Mouse (Mus musculus): ENCODE measurements around the gene Setd3.
"Not testable (repeated sequence)": the region's sequence is repeated elsewhere in the genome, so short reads cannot be mapped to it uniquely, and the experiment has no call there.

Setd3 gene

GRCm38 (mm10) chr12:108135610-108136208 is 43.4 kb downstream of the Setd3 start:
- peak in 1 of 2 experiments; percentile 29 for DNase-seq

DNA sequence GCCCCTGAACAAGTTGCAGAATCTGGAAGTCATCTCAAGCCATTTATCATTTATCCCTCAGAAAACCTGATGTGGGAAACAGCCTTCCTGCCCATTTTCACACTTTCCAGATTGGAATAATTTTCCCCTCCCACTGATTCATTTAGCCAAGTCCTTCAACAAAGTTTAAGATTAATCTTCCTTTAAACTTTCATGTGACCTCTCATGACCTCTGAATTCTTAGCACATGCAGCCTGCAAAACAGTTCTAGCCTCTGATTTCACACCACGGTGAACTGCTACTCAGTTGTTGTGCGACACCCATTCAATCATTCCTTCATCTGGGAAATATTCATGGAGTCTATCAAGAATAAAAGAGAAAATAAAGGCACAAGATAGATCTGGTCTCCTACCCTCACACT is 45.9 kb downstream of the Setd3 start:
- DNase-seq: no peak

DNA sequence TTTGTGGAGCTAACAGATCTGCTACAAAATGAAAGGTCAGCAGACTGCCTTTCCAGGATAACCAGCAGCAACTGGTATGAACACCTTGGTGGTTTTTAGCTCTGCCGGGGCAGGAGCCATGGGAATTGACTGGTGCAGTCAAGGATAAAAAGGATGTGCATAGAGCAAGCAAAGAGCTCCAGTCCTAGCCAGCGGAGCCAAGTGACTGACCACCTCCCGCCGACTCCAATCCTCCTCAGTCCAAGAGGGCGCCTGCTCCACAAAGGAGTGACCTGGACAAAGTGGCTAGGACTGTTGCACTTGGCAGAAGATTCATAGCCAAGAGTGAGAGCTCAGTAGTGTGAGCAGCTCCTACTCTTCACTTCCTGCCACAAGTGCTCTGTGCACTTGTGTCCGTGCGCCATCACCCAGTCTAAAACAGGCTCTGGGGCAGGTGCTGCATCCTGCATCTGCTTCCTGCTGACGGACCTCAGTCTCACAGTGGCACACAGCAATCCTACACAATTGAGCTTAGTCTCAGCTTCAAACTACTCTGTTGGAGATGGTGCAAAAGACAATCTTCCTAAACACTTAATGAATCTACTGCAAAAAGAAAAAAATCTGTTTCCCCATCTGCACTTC is 46.6 kb downstream of the Setd3 start:
- DNase-seq: peak in 1 of 2 experiments; percentile 42

GRCm38 (mm10) chr12:108121288-108121687 is 57.8 kb downstream of the Setd3 start:
- DNase-seq: peak; percentile 81 to 87

DNA sequence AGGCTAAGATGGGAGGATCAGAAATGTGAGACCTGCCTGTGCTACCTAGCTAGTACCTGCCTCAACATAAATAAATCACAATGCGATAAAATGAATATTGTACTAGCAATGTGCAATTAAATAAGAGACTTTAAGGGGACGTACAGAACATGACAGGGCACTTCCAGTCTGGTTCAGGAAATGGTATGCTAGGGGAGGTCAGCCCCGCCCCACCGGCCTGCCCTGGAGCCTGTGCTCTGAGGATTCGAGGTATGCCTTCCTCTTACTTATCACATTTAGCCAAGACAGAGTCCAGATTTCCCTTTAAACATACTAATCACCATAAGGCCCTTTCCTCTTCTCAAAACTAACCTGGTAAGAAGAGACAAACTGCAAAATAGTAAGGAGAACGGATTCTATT is 58.7 kb downstream of the Setd3 start:
- no peak for DNase-seq

DNA sequence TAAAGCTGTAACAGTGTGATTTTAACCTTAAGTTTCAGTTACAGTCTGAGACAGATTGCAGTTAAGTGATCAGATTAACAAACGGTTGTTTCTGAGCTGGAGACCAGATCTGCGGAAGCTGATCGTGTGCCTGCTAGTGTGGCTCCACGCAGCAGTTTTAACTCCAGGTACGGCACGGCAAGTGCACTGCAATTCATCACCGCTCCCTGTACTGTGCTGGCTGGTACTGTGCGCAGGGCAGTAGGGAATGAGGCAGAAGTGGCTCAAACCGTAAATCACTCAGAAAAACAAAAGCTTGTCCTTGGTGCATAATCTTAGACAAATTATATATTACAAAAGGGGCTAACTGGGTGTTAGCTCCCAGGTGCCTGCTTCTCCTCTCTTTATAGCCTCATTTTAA is 59.2 kb downstream of the Setd3 start:
- DNase-seq: no peak

DNA sequence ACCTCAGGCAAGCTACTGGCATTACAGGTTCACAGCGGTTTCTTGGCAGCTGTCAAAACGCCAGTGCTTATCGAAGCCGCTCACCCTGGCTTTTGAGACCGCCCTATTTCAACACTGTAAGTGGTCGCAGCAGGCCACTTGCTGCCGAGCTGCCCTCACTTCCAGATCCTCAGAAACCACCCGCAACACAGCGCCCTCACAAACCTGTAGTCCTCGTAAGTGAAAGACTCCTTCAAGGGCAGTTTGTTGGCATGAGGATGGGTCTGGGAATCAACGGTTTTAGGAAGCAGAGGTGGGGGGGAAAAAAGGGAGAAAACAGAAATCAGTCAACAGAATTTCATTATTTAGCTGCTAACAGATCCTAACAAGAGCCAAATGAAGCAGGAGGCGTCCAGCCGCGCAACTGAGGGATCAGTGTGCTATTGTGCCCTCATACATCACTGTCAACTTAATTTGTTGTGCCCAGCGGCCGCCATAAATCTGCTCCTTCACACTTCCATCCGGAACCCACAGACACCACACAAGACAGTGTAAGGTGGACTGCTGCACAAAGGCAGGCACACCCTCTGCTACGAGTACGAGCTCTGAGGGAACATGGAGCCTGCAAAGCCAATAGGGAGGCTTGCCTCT is 60.1 kb downstream of the Setd3 start:
- no peak for DNase-seq

GRCm38 (mm10) chr12:108118503-108118901 is 60.6 kb downstream of the Setd3 start:
- DNase-seq: no peak

GRCm38 (mm10) chr12:108111191-108111590 is 67.9 kb downstream of the Setd3 start:
- no peak for DNase-seq

- DNase-seq: no peak
Observed at GRCm38 (mm10) chr12:108110674-108111073, 68.4 kb downstream of the Setd3 start.

DNA sequence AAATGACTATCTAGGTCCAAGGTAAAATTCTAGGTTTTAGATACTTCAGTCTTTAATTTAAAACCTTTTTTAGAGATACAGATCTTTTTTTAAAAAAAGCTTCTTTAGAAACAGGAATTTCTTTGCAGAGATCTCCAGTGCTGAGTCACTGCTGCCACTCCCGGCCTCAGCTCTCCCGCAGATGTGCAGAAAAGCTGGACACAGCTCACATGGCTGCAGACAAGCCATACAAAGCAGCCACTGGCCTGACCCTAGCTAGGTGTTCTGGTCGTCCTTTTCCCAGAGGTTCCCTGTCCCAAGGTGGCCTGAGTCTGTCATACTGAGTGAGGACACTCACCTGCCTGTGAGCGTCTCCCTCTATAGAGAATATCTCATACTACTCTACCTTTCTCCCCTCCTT is 69.4 kb downstream of the Setd3 start:
- no peak for DNase-seq

GRCm38 (mm10) chr12:108108591-108108990 is 70.5 kb downstream of the Setd3 start:
- not testable (repeated sequence) for DNase-seq

- DNase-seq: no peak
Observed at GRCm38 (mm10) chr12:108103292-108103691, 75.8 kb downstream of the Setd3 start.

DNA sequence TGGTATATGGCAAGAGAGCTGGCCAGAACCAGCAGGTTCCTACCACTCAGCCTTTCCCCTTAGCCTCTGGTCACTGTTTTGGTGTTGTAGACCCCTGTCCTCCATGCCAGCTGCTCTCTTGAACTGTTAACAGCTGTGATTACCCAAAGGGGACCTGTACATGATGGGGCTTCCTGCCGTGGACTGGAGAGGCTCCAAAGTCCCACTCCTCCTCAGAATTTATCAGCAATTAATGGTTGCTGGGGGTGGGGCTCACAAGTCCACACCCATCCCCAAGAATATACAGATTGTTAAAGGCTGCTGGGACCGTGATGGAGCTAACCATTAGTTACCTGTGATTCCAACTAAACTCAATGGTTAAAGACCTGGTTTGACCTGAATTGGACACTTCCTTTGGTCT is 77.0 kb downstream of the Setd3 start:
- no peak for DNase-seq

- no peak for DNase-seq
Observed at GRCm38 (mm10) chr12:108100181-108100580, 78.9 kb downstream of the Setd3 start.

DNA sequence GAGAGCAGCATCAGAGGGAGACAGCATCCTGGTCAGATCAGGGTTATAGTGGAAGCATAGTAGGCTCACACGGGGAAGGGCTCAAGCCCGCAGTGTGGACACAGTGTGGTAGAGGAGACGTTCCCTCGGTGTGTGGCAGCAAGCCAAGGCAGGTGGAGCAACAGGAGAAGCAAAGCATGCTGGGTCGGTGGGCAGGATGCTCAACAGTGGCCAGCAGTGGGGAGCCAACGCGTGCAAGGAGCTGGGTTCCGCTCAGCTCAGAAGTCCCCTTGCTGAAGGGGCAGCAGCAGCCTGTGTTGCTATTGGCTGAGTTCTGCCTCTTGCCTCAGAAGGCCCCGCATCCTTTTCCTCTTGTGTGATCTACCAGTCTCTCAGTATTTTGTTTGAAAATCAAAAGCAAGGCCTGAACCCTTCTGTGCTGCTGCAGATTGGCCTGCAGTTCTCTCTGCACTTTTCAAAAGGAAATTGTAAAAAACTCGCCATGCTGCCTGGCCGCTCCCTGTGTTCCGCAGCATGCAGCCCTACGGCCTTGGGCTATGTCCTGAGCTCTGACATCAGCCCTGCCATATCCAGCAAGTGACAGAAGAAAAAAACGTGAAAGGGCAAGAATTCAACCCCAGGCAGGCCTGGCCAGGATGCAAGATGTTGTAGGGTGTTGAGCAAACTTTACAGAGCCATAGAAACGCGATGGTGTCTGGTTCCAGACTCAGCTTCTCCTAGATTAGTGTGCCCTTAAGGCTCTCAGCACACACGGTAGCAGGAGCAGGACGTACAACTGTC is 80.7 kb downstream of the Setd3 start:
- peak in 1 of 2 experiments; percentile 49 for DNase-seq

DNA sequence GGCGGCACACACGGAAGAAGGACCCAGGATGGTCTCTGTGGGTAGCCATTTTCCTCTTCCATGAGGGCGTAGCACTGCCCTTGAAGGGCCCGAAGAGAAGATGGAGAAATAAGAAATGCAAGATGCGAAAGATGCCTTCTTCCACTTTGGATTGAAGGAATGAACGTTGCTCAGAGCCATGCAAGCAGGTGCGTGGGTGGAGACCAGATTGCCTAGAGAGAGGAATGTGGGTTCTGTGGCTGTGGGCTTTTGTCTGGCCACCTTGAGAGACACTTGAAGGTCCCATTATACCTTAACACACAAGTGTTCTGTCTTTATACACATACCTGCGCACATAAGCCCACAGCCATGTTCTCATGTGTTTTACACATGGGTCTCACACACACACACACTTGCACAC is 81.5 kb downstream of the Setd3 start:
- no peak for DNase-seq

DNA sequence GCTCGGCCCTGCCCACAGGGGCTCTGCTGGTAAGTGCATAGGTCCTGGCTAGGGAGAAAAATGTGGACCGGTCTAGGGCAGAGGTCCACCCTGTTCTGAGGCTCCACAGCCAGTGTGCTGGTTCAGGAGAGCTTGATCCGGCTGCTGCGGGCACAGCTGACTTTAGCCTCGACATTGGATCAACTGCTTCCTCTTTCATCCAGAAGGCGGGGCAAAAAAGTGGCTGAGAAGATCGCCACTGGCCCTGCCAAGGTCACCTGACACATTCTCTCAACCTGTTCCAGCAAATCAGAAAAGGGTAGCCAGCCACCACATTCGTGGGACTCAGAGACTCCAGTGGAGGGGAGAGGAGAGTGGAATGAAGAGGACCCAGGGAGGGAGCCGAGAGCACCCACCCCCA is 90.9 kb downstream of the Setd3 start:
- DNase-seq: no peak

DNA sequence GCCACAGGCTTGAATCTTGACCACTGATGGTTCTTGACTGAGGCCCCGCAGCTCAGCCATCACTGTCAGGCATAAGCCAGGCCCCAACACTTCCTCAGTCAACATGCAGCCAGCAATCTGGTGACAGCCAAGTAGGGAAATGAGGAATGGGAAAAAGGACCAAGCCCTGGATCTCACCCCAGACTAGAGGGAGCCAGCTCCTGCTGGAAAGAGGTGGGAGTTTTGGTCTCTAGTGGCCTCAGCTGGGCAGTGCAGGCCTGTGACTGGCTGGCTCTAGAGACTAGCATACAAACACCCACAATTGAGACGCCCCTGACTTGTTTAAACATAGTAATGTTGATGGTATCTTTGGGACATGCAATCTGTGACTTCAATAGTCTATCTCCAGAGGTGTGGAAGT is 91.6 kb downstream of the Setd3 start:
- no peak for DNase-seq

DNA sequence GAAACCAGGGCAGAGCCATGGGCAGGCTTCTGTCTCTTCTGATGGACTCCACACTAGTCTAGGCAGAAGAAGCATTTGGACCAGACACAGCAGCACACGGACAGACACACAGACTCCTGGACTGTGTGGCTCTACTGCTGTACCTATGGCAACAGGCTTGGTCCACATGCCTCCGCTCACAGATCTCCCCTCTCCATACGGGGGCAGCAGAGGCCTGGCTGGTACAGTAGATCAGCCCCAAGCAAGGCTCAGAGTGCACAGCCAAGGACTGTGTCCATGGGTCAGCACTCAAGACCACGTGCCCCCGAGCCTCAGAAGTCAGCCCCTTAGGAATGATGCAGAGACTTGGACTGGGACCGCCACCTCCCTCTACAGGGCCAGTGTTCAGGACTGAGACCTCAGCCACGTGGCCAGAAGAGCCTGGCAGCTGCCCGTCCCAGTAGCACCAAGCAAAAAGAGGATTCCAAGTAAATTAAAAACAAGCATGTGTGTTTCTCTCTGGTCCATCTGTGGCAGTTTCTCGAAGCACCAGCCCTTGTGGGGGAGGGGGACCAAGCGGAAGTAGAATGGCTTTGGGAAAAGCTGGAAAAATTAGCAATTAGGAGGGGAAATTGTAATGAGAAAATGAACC is 100.9 kb downstream of the Setd3 start:
- DNase-seq: no peak

- DNase-seq: no peak
Observed at GRCm38 (mm10) chr12:108072907-108073306, 106.2 kb downstream of the Setd3 start.

DNA sequence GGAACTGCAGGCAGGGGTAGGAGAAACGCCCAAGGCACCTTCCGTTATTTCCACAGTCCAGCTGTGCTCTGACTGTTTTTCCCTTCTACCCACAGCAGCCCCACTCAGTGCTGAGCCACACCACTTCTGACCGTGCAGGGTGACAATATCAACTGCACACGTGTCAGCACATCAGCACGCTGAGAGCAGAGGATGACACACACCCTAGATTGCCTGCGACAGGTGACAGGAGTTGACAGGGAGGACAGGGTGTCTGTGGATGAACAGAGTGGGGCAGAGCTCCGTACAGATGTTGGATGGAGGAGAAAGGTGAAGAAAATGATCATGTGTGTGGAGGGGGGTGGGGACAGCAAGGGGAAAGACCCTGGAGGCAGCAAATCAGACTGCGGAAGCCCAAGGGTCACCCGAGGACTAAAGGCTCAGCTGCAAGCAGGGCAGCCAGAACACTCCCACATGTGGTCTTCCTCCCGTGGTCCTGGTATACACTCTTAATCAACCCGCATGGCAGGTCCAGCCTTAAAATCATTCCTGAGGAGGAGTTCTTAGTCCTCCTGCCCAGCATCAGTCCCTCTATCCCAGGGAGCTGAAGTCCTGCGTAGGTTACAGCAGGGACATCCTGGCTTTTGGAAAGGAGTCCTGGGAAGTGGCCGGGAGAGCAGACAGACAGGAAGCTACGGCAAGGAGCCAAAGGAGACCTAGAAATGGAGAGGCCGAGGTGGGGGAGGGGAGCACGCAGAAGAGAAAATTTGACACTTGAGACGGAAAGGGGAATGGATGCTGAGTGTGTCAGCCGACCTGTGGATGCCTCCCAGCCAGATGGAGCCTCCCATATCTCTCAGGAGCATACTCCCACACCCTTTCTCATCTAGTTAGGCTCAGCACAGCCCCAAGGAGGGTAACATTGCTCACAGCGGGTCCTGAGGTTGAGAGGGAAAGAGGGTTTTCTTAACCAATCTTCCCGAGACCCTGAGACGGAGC is 108.1 kb downstream of the Setd3 start:
- peak in 1 of 2 experiments; percentile 29 for DNase-seq
